Mouse (Mus musculus) midbrain, embryonic 13.5 days (tissue): ENCODE data around the gene Tmem205. TPM values are rescaled to one million over a fixed set of nuclear protein-coding genes. Genes with fewer than 3 reads are reported as not detected.
A peak's percentile ranks its signal among the peaks of the same experiment; 100 is the strongest.

ENCODE experiments used
- ATAC-seq: fragments of 200-750 bp; cut with Nextera tagmentation; 2 replicates; pipeline ENCODE4 v1.8.0; 2017; ENCODE audit warnings: mild to moderate bottlenecking, moderate TSS enrichment, moderate library complexity
- H3K27ac ChIP-seq: fragments of 300-500 bp; sonication (generic); 2 replicates; pipeline ENCODE4 v1.5.1; 2015; ENCODE audit warnings: inconsistent platforms, mild to moderate bottlenecking, moderate library complexity
- H3K27me3 ChIP-seq: fragments of 300-500 bp; sonication (generic); 2 replicates; pipeline ENCODE4 v1.6.1; 2015; ENCODE audit warnings: mild to moderate bottlenecking, inconsistent platforms
- H3K36me3 ChIP-seq: fragments of 300-500 bp; sonication (generic); 2 replicates; pipeline ENCODE4 v1.6.1; 2015; ENCODE audit warnings: mild to moderate bottlenecking, inconsistent platforms
- H3K4me1 ChIP-seq: fragments of 300-500 bp; sonication (generic); replicated peaks from 2 replicates; pipeline ENCODE4 v1.6.1; 2015; ENCODE audit warnings: inconsistent platforms
- H3K4me2 ChIP-seq: fragments of 300-500 bp; sonication (generic); replicated peaks from 2 replicates; pipeline ENCODE4 v1.6.1; 2015; ENCODE audit warnings: moderate library complexity, mild to moderate bottlenecking, inconsistent platforms
- H3K4me3 ChIP-seq: fragments of 300-500 bp; sonication (generic); replicated peaks from 2 replicates; pipeline ENCODE4 v1.5.1; 2015; ENCODE audit warnings: mild to moderate bottlenecking, inconsistent platforms
- H3K9ac ChIP-seq: fragments of 300-500 bp; sonication (generic); replicated peaks from 2 replicates; pipeline ENCODE4 v1.6.1; 2015; ENCODE audit warnings: mild to moderate bottlenecking, inconsistent platforms
- H3K9me3 ChIP-seq: fragments of 300-500 bp; sonication (generic); 2 replicates; pipeline ENCODE4 v1.6.1; 2016; ENCODE audit warnings: mild to moderate bottlenecking, inconsistent platforms
- WGBS: fragments of 180-500 bp; shearing (Covaris S2); methylation state at CpG from one replicate; pipeline ENCODE4 v1.1.7; 2015; 5-methylcytosine and 5-hydroxymethylcytosine counted together
- polyA plus RNA-seq: library from polyadenylated mRNA; unstranded; fragments of >200 nt; fragmentation: Nextera tagmentation; extraction: Ambion mirVana; gene quantifications from 2 replicates; pipeline ENCODE4 v1.2.1, GENCODE M21; 2015

Tmem205 gene
- polyA plus RNA-seq, 1 experiment from 2014 or later, result 42.0 TPM

DNA sequence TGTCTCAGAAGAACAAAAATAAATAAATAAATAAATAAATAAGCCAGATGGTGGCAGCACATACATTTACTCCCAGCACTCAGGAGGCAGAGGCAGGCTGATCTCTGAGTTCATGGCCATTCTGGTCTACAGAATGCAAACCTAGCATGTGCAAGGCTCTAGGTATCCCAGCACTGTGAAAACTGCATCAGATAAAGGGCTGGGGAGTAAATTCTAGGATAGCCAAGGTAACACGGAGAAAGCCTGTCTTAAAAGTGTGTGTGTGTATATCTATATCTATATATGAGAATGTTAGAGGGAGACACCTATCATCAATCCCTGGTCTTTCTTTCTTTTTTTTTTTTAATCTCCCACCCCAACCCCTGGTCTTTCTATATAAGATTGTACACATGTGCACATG, 1.9 kb downstream of the Tmem205 start:
- no peak overlapping the region for H3K4me3 ChIP-seq
- H3K27me3 ChIP-seq, result no peaks in the 10 kb centered on the region
- 0 out of 2 replicates have a peak, but pooled peaks cover 4% of the 10 kb centered on the region for H3K36me3 ChIP-seq
- 97% methylated on average over 1 of the region's 1 CpGs for WGBS
- no peak for ATAC-seq
- H3K4me2 ChIP-seq, result no peak overlapping the region
- H3K27ac ChIP-seq, result no peak overlapping the region
- no peaks in the 10 kb centered on the region for H3K9me3 ChIP-seq
- peaks cover 18% of the 10 kb centered on the region for H3K4me1 ChIP-seq
- no peak overlapping the region for H3K9ac ChIP-seq

DNA sequence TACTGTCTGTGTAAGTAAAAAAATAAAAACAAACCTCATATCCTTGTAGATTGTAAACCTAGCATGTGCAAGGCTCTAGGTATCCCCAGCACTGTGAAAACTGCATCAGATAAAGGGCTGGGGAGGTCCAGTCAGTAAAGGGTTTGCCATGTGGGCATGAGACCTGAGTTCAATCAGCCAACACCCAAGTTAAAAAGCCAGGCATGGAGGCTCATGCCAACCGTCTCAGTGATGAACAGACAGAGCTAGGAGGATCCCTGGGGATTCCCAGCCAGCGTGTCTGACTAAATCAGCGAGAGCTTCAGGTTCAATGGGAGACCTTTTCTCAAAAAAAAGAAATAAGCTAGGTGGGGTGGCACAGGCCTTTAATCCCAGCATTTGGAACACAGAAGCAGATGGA, 2.3 kb downstream of the Tmem205 start:
- no peak for ATAC-seq
- H3K4me2 ChIP-seq, result no peak overlapping the region
- no peak overlapping the region for H3K4me3 ChIP-seq
- peaks cover 18% of the 10 kb centered on the region for H3K4me1 ChIP-seq
- no peaks in the 10 kb centered on the region for H3K9me3 ChIP-seq
- H3K9ac ChIP-seq, result no peak overlapping the region
- no peak overlapping the region for H3K27ac ChIP-seq
- 0 out of 2 replicates have a peak, but pooled peaks cover 4% of the 10 kb centered on the region for H3K36me3 ChIP-seq
- WGBS, result 83% methylated on average over 3 of the region's 3 CpGs
- no peaks in the 10 kb centered on the region for H3K27me3 ChIP-seq

DNA sequence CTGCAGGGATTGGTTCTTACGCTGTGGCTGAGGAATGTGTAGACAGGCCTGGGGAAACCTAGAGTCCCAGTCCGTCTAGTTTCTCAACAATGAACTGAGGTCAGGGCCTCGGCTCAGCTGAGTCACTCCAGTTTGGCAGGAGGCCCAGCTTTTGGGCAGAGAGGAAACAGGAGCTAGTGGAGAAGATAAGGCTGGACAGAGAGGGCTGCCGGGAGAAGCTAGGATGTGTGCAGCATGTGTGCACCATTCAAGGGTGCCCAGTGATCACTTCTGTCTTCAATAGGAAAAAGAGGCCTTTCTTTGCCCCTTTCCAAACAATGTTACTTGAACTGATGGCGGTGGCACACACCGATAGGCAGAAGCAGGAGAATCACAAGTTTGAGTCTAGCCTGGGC, 3.3 kb downstream of the Tmem205 start:
- peaks cover 18% of the 10 kb centered on the region for H3K4me1 ChIP-seq
- no peaks in the 10 kb centered on the region for H3K27me3 ChIP-seq
- no peak overlapping the region for H3K27ac ChIP-seq
- H3K4me2 ChIP-seq, result no peak overlapping the region
- no peak overlapping the region for H3K9ac ChIP-seq
- no peaks in the 10 kb centered on the region for H3K9me3 ChIP-seq
- 0 out of 2 replicates have a peak, but pooled peaks cover 4% of the 10 kb centered on the region for H3K36me3 ChIP-seq
- H3K4me3 ChIP-seq, result no peak overlapping the region
- WGBS, result 83% methylated on average over 6 of the region's 6 CpGs
- ATAC-seq, result no peak

DNA sequence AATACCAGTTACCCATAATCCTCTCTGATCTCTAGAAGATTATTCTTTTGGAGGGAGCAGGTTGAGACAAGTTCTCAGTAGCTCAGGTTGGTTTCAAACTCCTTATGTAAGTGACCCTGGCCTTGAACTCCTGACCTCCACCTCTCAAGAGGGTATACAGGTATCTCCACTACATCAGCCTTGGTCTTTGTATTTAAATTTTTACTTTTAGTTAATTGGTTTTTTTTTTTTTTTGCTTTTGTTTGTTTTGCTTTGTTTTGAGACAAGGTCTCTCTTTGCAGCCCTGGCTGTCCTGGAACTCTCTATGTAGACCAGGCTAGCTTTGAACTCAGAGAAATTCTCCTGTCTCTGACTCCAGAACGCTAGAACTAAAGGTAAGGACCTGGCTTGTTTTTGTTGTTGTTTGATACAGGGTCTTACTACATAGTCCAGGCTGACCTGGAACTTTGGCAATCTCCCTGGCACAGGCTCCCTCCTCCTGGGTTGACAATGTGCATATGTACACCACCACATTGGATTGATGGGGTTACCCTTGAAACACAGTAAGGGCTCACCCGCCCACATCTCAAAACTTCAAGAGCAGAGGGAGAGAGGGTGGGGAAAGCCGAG, 3.8 kb downstream of the Tmem205 start:
- Histone ChIP-seq H3K4me3 (no peak overlapping the region), H3K9me3 (no peaks in the 10 kb centered on the region), H3K4me1 (peaks cover 18% of the 10 kb centered on the region), H3K27me3 (no peaks in the 10 kb centered on the region), H3K9ac (no peak overlapping the region), H3K4me2 (no peak overlapping the region), H3K27ac (no peak overlapping the region), H3K36me3 (0 out of 2 replicates have a peak, but pooled peaks cover 4% of the 10 kb centered on the region)
- 82% methylated on average over 3 of the region's 3 CpGs for WGBS
- ATAC-seq, result no peak

DNA sequence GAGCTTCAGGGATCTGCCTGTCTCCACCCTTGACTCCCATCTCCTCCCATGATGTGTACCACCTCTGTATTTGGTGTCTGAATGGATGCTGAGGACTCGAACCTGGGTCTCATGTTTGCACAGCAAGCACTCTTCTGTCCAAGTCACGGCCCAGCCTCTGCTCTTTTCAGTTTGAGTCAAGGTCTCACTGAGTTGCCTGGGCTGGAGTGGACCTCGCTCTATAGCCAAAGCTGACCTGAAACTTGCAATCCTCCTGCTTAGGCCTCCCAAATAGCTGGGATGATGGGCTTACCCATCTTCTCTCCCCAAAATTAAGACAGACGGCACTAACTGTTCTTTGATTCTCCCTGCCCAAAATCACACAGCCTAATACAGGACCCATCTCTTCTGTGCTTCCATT, 4.3 kb downstream of the Tmem205 start:
- no peak for ATAC-seq
- Histone ChIP-seq H3K36me3 (0 out of 2 replicates have a peak, but pooled peaks cover 4% of the 10 kb centered on the region), H3K9ac (no peak overlapping the region), H3K9me3 (no peaks in the 10 kb centered on the region), H3K4me3 (no peak overlapping the region), H3K4me2 (no peak overlapping the region), H3K27me3 (no peaks in the 10 kb centered on the region), H3K27ac (no peak overlapping the region), H3K4me1 (peaks cover 22% of the 10 kb centered on the region)
- WGBS, result 98% methylated on average over 4 of the region's 4 CpGs

DNA sequence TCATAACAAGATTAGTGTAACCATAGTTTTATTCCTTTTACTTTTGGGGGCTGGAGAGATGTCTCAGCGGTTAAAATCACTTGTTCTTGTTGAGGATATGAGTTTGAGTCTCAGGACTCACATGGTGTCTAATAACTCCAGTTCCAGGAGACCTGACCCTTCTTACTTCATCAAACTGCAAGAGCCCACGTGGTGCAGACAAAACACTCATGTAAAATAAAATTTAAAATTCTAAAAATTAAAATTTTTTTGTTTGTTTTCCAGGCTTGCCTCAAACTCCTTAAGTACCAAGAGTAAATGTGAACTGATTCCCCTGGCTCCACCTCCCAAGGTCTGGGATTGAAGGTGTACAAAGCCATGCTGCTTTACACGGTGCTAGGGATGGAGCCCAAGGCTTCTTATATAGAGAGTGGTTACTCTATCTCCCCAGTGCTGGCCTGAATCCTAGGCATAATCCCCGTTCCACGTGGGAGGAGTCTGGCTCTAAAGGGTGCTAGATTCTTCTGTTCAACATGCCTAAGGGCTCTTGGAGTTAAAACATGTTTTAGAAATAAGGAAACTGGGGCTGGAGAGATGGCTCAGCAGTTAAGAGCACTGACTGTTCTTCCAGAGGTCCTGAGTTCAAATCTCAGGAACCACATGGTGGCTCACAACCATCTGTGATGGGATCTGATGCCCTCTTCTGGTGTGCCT, 8.5 kb downstream of the Tmem205 start:
- WGBS, result 21% methylated on average over 5 of the region's 5 CpGs
- Histone ChIP-seq H3K4me3 (peak overlapping the region; percentile 64), H3K4me2 (peak overlapping the region; percentile 88)

DNA sequence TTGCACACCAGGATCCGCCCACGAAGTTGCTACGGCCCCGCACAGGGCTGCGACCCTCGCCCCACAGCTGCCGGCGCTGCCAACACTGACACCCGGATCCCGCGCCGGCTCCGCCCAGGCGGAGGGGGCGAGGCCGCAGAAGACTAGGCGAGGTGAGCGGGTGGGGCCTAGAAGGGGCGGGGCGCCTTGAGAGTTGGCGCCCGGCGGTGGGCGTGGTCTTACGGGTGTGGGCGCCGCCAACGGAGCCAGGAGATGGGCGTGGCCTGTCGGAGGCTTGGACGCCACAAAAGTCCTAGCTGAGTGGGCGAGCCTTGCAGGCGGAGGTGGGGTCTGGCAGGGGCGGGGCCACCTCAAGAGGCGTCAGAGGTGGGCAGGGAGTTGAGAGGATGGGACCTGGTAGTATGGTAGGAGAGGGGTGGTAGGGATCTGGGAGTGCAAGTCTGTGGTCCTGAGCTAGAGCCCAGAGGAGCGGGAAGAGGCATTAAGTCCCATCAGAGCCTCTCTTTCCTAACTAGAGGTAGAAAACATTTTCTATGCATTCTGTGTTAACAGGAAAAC, 9.2 kb downstream of the Tmem205 start, which contains the start of gene Rab3d:
Gene Rab3d, minus strand, starts transcription at position 158 of the 558 bp plus-strand sequence.
- Histone ChIP-seq H3K4me3 (peak within 1 kb of the TSS; percentile 64), H3K27me3 (peaks cover 26% of the 10 kb centered on the region), H3K27ac (peak within 1 kb of the TSS; percentile 30; the same call in 1 of the 2 replicates), H3K9ac (peak within 1 kb of the TSS; percentile 76), H3K4me2 (peak within 1 kb of the TSS; percentile 88), H3K36me3 (0 out of 2 replicates have a peak, but pooled peaks cover 4% of the 10 kb centered on the region), H3K4me1 (peaks cover 14% of the 10 kb centered on the region; the same call in 1 of the 2 replicates), H3K9me3 (no peaks in the 10 kb centered on the region)
- ATAC-seq, result peak; percentile 95
- under 1% methylated on average over 36 of the region's 36 CpGs for WGBS

More for the DNA sequence above, 8.5 kb downstream of the Tmem205 start:
- Histone ChIP-seq H3K9ac (no peak overlapping the region), H3K27me3 (peaks cover 26% of the 10 kb centered on the region), H3K4me1 (peaks cover 14% of the 10 kb centered on the region; the same call in 1 of the 2 replicates), H3K9me3 (no peaks in the 10 kb centered on the region), H3K27ac (no peak overlapping the region), H3K36me3 (0 out of 2 replicates have a peak, but pooled peaks cover 4% of the 10 kb centered on the region)
- ATAC-seq, result no peak; the same call in 1 of the 2 replicates

DNA sequence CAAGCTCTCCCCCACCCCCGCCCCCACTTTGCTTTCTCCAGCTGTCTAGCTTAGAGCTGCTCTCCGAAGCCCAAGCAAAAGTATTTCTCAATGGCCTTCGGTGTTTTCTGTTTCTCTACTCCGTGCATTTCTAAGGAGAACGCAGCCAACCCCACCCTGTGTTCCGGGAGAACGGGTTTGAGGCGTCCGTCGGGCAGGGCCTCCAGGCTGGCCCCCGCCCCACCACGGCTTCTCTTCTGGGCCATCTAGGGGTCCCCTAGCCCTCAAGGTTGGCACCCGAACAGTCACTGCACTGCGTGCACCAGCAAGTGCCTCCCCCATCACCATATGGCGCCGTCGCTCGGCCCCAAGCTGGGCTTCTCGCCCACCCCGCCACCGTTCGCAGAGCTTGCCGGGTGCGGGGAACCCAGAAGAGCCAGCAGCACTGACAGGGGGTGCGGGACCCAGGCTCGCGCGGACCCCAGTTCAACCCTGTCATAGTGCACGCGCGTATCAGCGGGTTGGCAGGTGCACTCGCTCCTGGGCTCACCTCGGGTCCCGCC, 9.8 kb downstream of the Tmem205 start:
- H3K27me3 ChIP-seq, result peaks cover 26% of the 10 kb centered on the region
- no peak; the same call in 1 of the 2 replicates for ATAC-seq
- 0 out of 2 replicates have a peak, but pooled peaks cover 4% of the 10 kb centered on the region for H3K36me3 ChIP-seq
- peaks cover 14% of the 10 kb centered on the region; the same call in 1 of the 2 replicates for H3K4me1 ChIP-seq
- H3K4me3 ChIP-seq, result peak overlapping the region; percentile 64
- H3K9me3 ChIP-seq, result no peaks in the 10 kb centered on the region
- peak overlapping the region; percentile 30; the same call in 1 of the 2 replicates for H3K27ac ChIP-seq
- peak overlapping the region; percentile 76 for H3K9ac ChIP-seq
- peak overlapping the region; percentile 88 for H3K4me2 ChIP-seq
- WGBS, result 2% methylated on average over 35 of the region's 35 CpGs

DNA sequence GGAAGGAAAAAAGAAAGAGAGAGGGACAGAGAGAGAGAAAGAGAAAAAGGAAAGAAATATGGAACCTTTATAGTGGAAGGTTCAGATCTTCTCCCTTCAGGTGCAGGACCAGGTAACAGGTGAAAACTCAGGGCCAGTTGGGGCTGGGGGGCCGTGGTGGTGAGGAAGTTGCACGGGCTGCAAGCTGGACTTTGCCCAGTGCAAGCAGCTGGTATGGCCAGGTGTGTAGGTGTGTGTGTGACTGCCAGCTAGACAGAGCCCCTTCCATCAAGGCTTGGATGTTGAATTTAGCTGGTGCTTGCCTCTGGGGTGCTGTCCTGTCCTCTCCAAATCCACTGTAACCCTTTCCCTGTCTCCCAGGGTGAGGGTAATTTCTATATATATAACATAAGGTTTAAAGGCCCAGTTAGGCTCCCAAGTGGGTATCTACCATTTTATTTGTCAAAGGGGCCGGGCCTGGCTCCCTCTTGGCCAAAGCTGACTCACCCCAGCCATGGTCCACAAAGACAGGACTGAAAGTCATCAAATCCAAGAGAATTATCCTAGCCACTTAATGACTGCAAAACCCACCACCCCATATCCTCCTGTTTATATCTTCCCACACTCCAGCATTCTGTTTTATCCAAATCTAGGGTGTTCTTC, 10.4 kb downstream of the Tmem205 start:
- WGBS, result 78% methylated on average over 3 of the region's 3 CpGs
- Histone ChIP-seq H3K9ac (peak overlapping the region; percentile 76), H3K36me3 (0 out of 2 replicates have a peak, but pooled peaks cover 4% of the 10 kb centered on the region), H3K4me3 (peak overlapping the region; percentile 64), H3K27me3 (peaks cover 26% of the 10 kb centered on the region), H3K27ac (0 out of 2 replicates have a peak overlapping the region, but pooled peaks have one; percentile 30), H3K4me1 (peaks cover 14% of the 10 kb centered on the region; the same call in 1 of the 2 replicates), H3K9me3 (no peaks in the 10 kb centered on the region), H3K4me2 (peak overlapping the region; percentile 88)
- no peak for ATAC-seq

DNA sequence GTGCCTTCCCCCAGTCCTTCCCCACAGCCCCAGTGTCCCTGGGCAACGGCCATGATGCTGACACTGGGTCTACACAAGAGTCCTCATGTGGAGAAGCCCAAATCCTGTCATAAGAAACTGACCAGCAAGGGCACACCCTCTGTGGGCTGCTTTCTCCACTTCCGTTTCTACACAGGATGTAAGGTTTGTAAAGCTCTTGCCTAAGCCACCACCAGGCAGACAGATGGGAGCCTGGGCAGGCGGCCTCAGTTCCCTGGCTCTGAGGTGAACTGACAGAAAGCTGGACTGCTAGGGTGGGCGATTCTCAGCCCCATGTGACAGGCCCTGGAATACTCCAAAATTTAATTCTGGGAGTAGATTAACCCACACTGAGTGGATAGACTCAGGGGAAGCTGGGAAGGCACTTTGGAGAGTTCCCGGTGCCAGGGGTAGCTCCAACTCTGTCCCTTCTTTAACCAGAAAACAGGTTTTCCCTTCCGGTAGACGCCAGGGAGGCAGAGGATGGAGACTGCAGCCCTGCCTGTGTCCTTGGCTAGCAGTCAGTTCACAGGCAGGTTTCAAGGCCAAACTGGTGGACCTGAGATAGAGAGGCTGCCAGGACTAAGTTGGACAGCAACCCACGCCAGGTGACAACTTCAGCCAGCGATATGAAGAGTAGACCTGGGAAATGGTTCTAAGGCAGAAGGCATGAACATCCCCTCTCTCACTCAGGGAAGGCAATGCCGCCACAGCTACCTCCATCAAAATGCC, 17.7 kb downstream of the Tmem205 start:
- H3K9ac ChIP-seq, result no peak overlapping the region
- ATAC-seq, result no peak
- no peak overlapping the region for H3K4me3 ChIP-seq
- no peaks in the 10 kb centered on the region for H3K4me1 ChIP-seq
- H3K27me3 ChIP-seq, result no peaks in the 10 kb centered on the region
- H3K9me3 ChIP-seq, result no peaks in the 10 kb centered on the region
- no peaks in the 10 kb centered on the region for H3K36me3 ChIP-seq
- no peak overlapping the region for H3K27ac ChIP-seq
- 85% methylated on average over 10 of the region's 10 CpGs for WGBS
- H3K4me2 ChIP-seq, result no peak overlapping the region

DNA sequence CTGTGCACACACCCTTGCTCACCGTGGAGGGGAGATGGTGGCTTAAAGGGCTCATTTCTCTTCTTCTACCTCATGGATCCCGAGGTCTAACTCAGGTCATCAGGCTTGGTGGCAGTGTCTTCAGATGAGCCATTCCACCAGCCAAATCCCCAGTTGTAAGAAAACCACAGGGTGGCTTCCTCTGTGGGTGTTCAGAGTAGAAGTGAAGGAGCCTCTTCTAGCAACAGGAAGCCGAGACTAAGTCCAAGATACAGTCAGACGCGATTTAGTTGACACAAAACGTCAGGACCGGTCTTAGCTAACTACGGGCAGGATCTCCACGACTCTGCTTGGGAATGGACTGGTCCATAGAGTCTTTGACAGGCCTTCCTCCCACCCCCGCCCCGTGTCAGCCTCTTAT, 19.1 kb downstream of the Tmem205 start:
- no peaks in the 10 kb centered on the region for H3K9me3 ChIP-seq
- H3K36me3 ChIP-seq, result no peaks in the 10 kb centered on the region
- ATAC-seq, result no peak
- no peak overlapping the region for H3K27ac ChIP-seq
- 81% methylated on average over 11 of the region's 11 CpGs for WGBS
- no peak overlapping the region for H3K4me3 ChIP-seq
- no peaks in the 10 kb centered on the region for H3K27me3 ChIP-seq
- H3K4me2 ChIP-seq, result no peak overlapping the region
- H3K9ac ChIP-seq, result no peak overlapping the region
- no peaks in the 10 kb centered on the region for H3K4me1 ChIP-seq
